Mouse (Mus musculus) olfactory bulb, adult 2 months (tissue): ENCODE measurements at regions not wholly inside any gene's neighbourhood (a gene's known extent, or its start where the extent isn't known, plus 50 kb on each side); places are given as distances from the start of the nearest gene placed in this dataset.

Experiments
- CTCF ChIP-seq: fragments of 200-500 bp; IDR thresholded peaks from 2 replicates; pipeline ENCODE4 v1.5.1; 2012; ENCODE audit warnings: low read depth, mild to moderate bottlenecking, low read length, moderate library complexity; ENCODE audit not compliant: insufficient read depth
- POLR2A ChIP-seq: fragments of 200-500 bp; IDR thresholded peaks from 2 replicates; pipeline ENCODE4 v1.6.1; 2012; ENCODE audit warnings: mild to moderate bottlenecking, low read depth, low read length, moderate library complexity; ENCODE audit not compliant: insufficient read depth

GRCm38 (mm10) chr13:84401006-84401405 lies 178.9 kb downstream of the Tmem161b start:
- TF ChIP-seq CTCF (no peak), POLR2A (no peak)
